Mouse (Mus musculus): ENCODE data around the gene Map3k5. TPM values are rescaled to one million over a fixed set of nuclear protein-coding genes. Genes with fewer than 3 reads are reported as not detected.

Map3k5 gene
- polyA plus RNA-seq, 1 experiment, result 12.1 TPM

GRCm38 (mm10) chr10:19904077-19904820 is 30.0 kb upstream of the Map3k5 start:
- Histone ChIP-seq H3K27ac (ENCODE audit: insufficient read depth, low read length) (no peak overlapping the region), H3K4me1 (ENCODE audit: control insufficient read depth, insufficient read depth, low read length) (peaks cover 8% of the 10 kb centered on the region; the same call in 1 of the 2 replicates), H3K4me3 (replicated peaks; ENCODE audit: insufficient read depth, low read depth, low read length) (no peak overlapping the region), H3K27me3 (ENCODE audit: control insufficient read depth, insufficient read depth, low read length) (no peaks in the 10 kb centered on the region)
- no peak for TF ChIP-seq POLR2A (IDR thresholded peaks at IDR 0.05; ENCODE audit: borderline replicate concordance, insufficient read depth, low read length)
- no peak for TF ChIP-seq CTCF (IDR thresholded peaks at IDR 0.05; ENCODE audit: borderline replicate concordance, insufficient read depth, low read depth, low read length)
- whole genome bisulfite sequencing, result 32% methylated on average over 13 of the region's 13 CpGs
- peak; percentile 53 to 72 for DNase-seq

GRCm38 (mm10) chr10:19907246-19907804 is 26.9 kb upstream of the Map3k5 start, which contains the start of gene Pex7:
Gene Pex7, minus strand, starts transcription at chr10:19907689.
- peaks cover 8% of the 10 kb centered on the region; the same call in 1 of the 2 replicates for H3K4me1 ChIP-seq (ENCODE audit: control insufficient read depth, insufficient read depth, low read length)
- H3K4me3 ChIP-seq (replicated peaks; ENCODE audit: insufficient read depth, low read depth, low read length), result peak within 1 kb of the TSS; percentile 87
- H3K27me3 ChIP-seq (ENCODE audit: control insufficient read depth, insufficient read depth, low read length), result no peaks in the 10 kb centered on the region
- H3K27ac ChIP-seq (ENCODE audit: insufficient read depth, low read length), result peak within 1 kb of the TSS; percentile 100
- peak; percentile 94 to 97 for DNase-seq
- under 1% methylated on average over 59 of the region's 60 CpGs for WGBS
- TF ChIP-seq CTCF (IDR thresholded peaks at IDR 0.05; ENCODE audit: borderline replicate concordance, insufficient read depth, low read depth, low read length) (peak; percentile 84), POLR2A (IDR thresholded peaks at IDR 0.05; ENCODE audit: borderline replicate concordance, insufficient read depth, low read length) (peak; percentile 70; the same call in 1 of the 2 replicates)

- Histone ChIP-seq H3K4me1 (ENCODE audit: control insufficient read depth, insufficient read depth, low read length) (peaks cover 8% of the 10 kb centered on the region; the same call in 1 of the 2 replicates), H3K27ac (ENCODE audit: insufficient read depth, low read length) (no peak overlapping the region), H3K4me3 (replicated peaks; ENCODE audit: insufficient read depth, low read depth, low read length) (no peak overlapping the region), H3K27me3 (ENCODE audit: control insufficient read depth, insufficient read depth, low read length) (no peaks in the 10 kb centered on the region)
- no peak for DNase-seq
- WGBS, result 79% methylated on average over 2 of the region's 2 CpGs
- no peak for TF ChIP-seq CTCF (IDR thresholded peaks at IDR 0.05; ENCODE audit: borderline replicate concordance, insufficient read depth, low read depth, low read length)
- no peak for TF ChIP-seq POLR2A (IDR thresholded peaks at IDR 0.05; ENCODE audit: borderline replicate concordance, insufficient read depth, low read length)
Measured at GRCm38 (mm10) chr10:19908076-19908475, 26.2 kb upstream of the Map3k5 start.

GRCm38 (mm10) chr10:19910516-19910915 is 23.8 kb upstream of the Map3k5 start:
- Histone ChIP-seq H3K27ac (ENCODE audit: insufficient read depth, low read length) (no peak overlapping the region), H3K4me1 (ENCODE audit: control insufficient read depth, insufficient read depth, low read length) (no peaks in the 10 kb centered on the region), H3K4me3 (replicated peaks; ENCODE audit: insufficient read depth, low read depth, low read length) (no peak overlapping the region), H3K27me3 (ENCODE audit: control insufficient read depth, insufficient read depth, low read length) (no peaks in the 10 kb centered on the region)
- TF ChIP-seq POLR2A (IDR thresholded peaks at IDR 0.05; ENCODE audit: borderline replicate concordance, insufficient read depth, low read length) (no peak), CTCF (IDR thresholded peaks at IDR 0.05; ENCODE audit: borderline replicate concordance, insufficient read depth, low read depth, low read length) (no peak)
- no peak for DNase-seq
- WGBS, result 89% methylated on average over 2 of the region's 2 CpGs

GRCm38 (mm10) chr10:19911583-19911982 is 22.7 kb upstream of the Map3k5 start:
- no peak overlapping the region for H3K27ac ChIP-seq (ENCODE audit: insufficient read depth, low read length)
- DNase-seq, result no peak
- TF ChIP-seq CTCF (IDR thresholded peaks at IDR 0.05; ENCODE audit: borderline replicate concordance, insufficient read depth, low read depth, low read length) (no peak), POLR2A (IDR thresholded peaks at IDR 0.05; ENCODE audit: borderline replicate concordance, insufficient read depth, low read length) (no peak)
- WGBS, result 43% methylated on average over 1 of the region's 1 CpGs
- H3K27me3 ChIP-seq (ENCODE audit: control insufficient read depth, insufficient read depth, low read length), result no peaks in the 10 kb centered on the region
- no peak overlapping the region for H3K4me3 ChIP-seq (replicated peaks; ENCODE audit: insufficient read depth, low read depth, low read length)
- no peaks in the 10 kb centered on the region for H3K4me1 ChIP-seq (ENCODE audit: control insufficient read depth, insufficient read depth, low read length)

- DNase-seq, result no peak
- WGBS, result 90% methylated on average over 4 of the region's 4 CpGs
- no peaks in the 10 kb centered on the region for H3K4me1 ChIP-seq (ENCODE audit: control insufficient read depth, insufficient read depth, low read length)
- H3K27ac ChIP-seq (ENCODE audit: insufficient read depth, low read length), result no peak overlapping the region
- H3K27me3 ChIP-seq (ENCODE audit: control insufficient read depth, insufficient read depth, low read length), result no peaks in the 10 kb centered on the region
- no peak overlapping the region for H3K4me3 ChIP-seq (replicated peaks; ENCODE audit: insufficient read depth, low read depth, low read length)
- TF ChIP-seq POLR2A (IDR thresholded peaks at IDR 0.05; ENCODE audit: borderline replicate concordance, insufficient read depth, low read length), result no peak
- no peak for TF ChIP-seq CTCF (IDR thresholded peaks at IDR 0.05; ENCODE audit: borderline replicate concordance, insufficient read depth, low read depth, low read length)
Measured at GRCm38 (mm10) chr10:19913806-19914205, 20.5 kb upstream of the Map3k5 start.

GRCm38 (mm10) chr10:19915301-19915700 is 19.0 kb upstream of the Map3k5 start:
- DNase-seq, result peak; percentile 59 to 74
- 50% methylated on average over 1 of the region's 1 CpGs for WGBS
- H3K27ac ChIP-seq (ENCODE audit: insufficient read depth, low read length), result no peak overlapping the region
- H3K4me3 ChIP-seq (replicated peaks; ENCODE audit: insufficient read depth, low read depth, low read length), result no peak overlapping the region
- H3K27me3 ChIP-seq (ENCODE audit: control insufficient read depth, insufficient read depth, low read length), result no peaks in the 10 kb centered on the region
- H3K4me1 ChIP-seq (ENCODE audit: control insufficient read depth, insufficient read depth, low read length), result no peaks in the 10 kb centered on the region
- TF ChIP-seq POLR2A (IDR thresholded peaks at IDR 0.05; ENCODE audit: borderline replicate concordance, insufficient read depth, low read length), result no peak
- peak; percentile 69 for TF ChIP-seq CTCF (IDR thresholded peaks at IDR 0.05; ENCODE audit: borderline replicate concordance, insufficient read depth, low read depth, low read length)

- Histone ChIP-seq H3K27ac (ENCODE audit: insufficient read depth, low read length) (no peak overlapping the region), H3K27me3 (ENCODE audit: control insufficient read depth, insufficient read depth, low read length) (no peaks in the 10 kb centered on the region), H3K4me3 (replicated peaks; ENCODE audit: insufficient read depth, low read depth, low read length) (no peak overlapping the region), H3K4me1 (ENCODE audit: control insufficient read depth, insufficient read depth, low read length) (peaks cover 3% of the 10 kb centered on the region; the same call in 1 of the 2 replicates)
- no peak for TF ChIP-seq POLR2A (IDR thresholded peaks at IDR 0.05; ENCODE audit: borderline replicate concordance, insufficient read depth, low read length)
- TF ChIP-seq CTCF (IDR thresholded peaks at IDR 0.05; ENCODE audit: borderline replicate concordance, insufficient read depth, low read depth, low read length), result peak; percentile 56; the same call in 1 of the 2 replicates
- peak; percentile 98 to 100 for DNase-seq
- 6% methylated on average over 4 of the region's 4 CpGs for WGBS
Measured at GRCm38 (mm10) chr10:19922410-19922809, 11.9 kb upstream of the Map3k5 start.

All from cerebellum, adult 2 months (tissue).